Mouse (Mus musculus) ES-Bruce4 (cell line): Measurements from ENCODE around the gene Zfp740.

ENCODE experiments used
- CTCF ChIP-seq: IDR thresholded peaks from one replicate; pipeline ENCODE4 v1.8.1; 2011; ENCODE audit warnings: low read depth, low read length
- EP300 ChIP-seq: IDR thresholded peaks from 2 replicates; pipeline ENCODE4 v1.6.1; 2011; ENCODE audit warnings: low read depth, low read length; ENCODE audit not compliant: insufficient read depth
- POLR2A ChIP-seq: IDR thresholded peaks from one replicate; pipeline ENCODE4 v1.8.1; 2011; ENCODE audit warnings: low read length; ENCODE audit not compliant: insufficient read depth

DNA sequence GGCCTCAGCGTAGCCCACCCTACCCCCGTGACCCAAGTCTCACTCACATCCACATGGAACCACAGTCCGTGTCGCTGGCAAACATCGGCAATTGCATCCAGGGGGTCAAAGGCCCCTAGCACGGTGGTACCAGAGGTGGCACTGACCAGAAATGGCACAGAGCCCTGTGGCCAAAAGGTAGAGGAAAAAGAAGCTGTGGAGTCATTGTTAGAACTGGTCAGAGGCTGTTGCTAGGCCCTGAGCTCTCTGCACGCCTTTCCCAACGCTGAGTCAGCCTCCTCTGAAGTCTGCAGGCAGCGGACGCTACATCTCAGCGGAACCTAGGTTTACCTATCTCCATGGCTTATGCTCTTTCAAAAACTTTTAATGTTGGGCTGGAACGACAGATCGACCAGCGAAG, 23.1 kb upstream of the Zfp740 start:
- TF ChIP-seq POLR2A, result no peak
- TF ChIP-seq CTCF, result no peak
- no peak for TF ChIP-seq EP300
